Mouse (Mus musculus) lung, adult 18-20 months (tissue): Measurements from ENCODE around the gene Cd82.
A peak's percentile ranks its signal among the peaks of the same experiment; 100 is the strongest.

Experiments used
- DNase-seq, 2 experiments: peaks; one replicate each; pipeline ENCODE4 v3.0.0; 2022; ENCODE audit warnings: mixed read lengths in 2 of 2

Cd82 gene

GRCm38 (mm10) chr2:93413367-93414014 is 49.4 kb downstream of the Cd82 start:
- peak; percentile 59 to 64 for DNase-seq

GRCm38 (mm10) chr2:93412101-93412500 is 50.8 kb downstream of the Cd82 start:
- no peak for DNase-seq

GRCm38 (mm10) chr2:93410899-93411570 is 51.9 kb downstream of the Cd82 start:
- no peak for DNase-seq

- DNase-seq: no peak
Observed at GRCm38 (mm10) chr2:93405017-93405425, 57.9 kb downstream of the Cd82 start.

GRCm38 (mm10) chr2:93404169-93404568 is 58.8 kb downstream of the Cd82 start:
- no peak for DNase-seq

GRCm38 (mm10) chr2:93403267-93403666 is 59.7 kb downstream of the Cd82 start:
- DNase-seq: no peak

GRCm38 (mm10) chr2:93391198-93391597 is 71.7 kb downstream of the Cd82 start:
- no peak for DNase-seq

GRCm38 (mm10) chr2:93390170-93390926 is 72.6 kb downstream of the Cd82 start:
- DNase-seq: no peak

- DNase-seq: no peak
Observed at GRCm38 (mm10) chr2:93386958-93387357, 76.0 kb downstream of the Cd82 start.

GRCm38 (mm10) chr2:93383831-93384230 is 79.1 kb downstream of the Cd82 start:
- DNase-seq: peak in 1 of 2 experiments; percentile 24

- DNase-seq: no peak
Observed at GRCm38 (mm10) chr2:93380680-93381089, 82.3 kb downstream of the Cd82 start.

GRCm38 (mm10) chr2:93377797-93378196 is 85.1 kb downstream of the Cd82 start:
- DNase-seq: no peak

GRCm38 (mm10) chr2:93377157-93377556 is 85.8 kb downstream of the Cd82 start:
- DNase-seq: no peak

GRCm38 (mm10) chr2:93372872-93373271 is 90.1 kb downstream of the Cd82 start:
- DNase-seq: no peak

GRCm38 (mm10) chr2:93372097-93372571 is 90.8 kb downstream of the Cd82 start:
- DNase-seq: no peak
